Mouse (Mus musculus): ENCODE results near the gene Mcts2. TPM values are rescaled to one million over a fixed set of nuclear protein-coding genes. Genes with fewer than 3 reads are reported as not detected.
A peak's percentile ranks its signal among the peaks of the same experiment; 100 is the strongest.

Gene Mcts2
- polyA plus RNA-seq, 1 experiment, result 31.5 TPM

- H3K27ac ChIP-seq (ENCODE audit: insufficient read depth, low read length), result no peak overlapping the region
- no peaks in the 10 kb centered on the region; the same call in none of the 2 replicates for H3K36me3 ChIP-seq (ENCODE audit: control insufficient read depth, insufficient read depth, low read length, poor library complexity, severe bottlenecking)
- H3K4me3 ChIP-seq (ENCODE audit: low read depth, low read length), result peak overlapping the region; percentile 84
- H3K9me3 ChIP-seq (replicated peaks; ENCODE audit: control insufficient read depth, insufficient read depth, low read length, poor library complexity, severe bottlenecking), result no peaks in the 10 kb centered on the region
- peaks cover 2% of the 10 kb centered on the region for H3K4me1 ChIP-seq (ENCODE audit: control insufficient read depth, insufficient read depth, low read length)
- H3K9ac ChIP-seq (ENCODE audit: low read depth, poor library complexity, severe bottlenecking), result peak overlapping the region; percentile 79
- no peak for TF ChIP-seq POLR2A (IDR thresholded peaks at IDR 0.05; ENCODE audit: insufficient read depth, low read length)
- no peak for TF ChIP-seq EP300 (IDR thresholded peaks at IDR 0.05; ENCODE audit: insufficient read depth, low read depth, low read length)
- TF ChIP-seq CTCF (IDR thresholded peaks at IDR 0.05; ENCODE audit: low read depth, low read length), result no peak
- H3K27me3 ChIP-seq (ENCODE audit: control insufficient read depth, insufficient read depth, low read length, poor library complexity, severe bottlenecking), result no peaks in the 10 kb centered on the region
Observed at GRCm38 (mm10) chr2:152669639-152670484, 17.0 kb upstream of the Mcts2 start.

- no peak overlapping the region for H3K4me3 ChIP-seq (ENCODE audit: low read depth, low read length)
- H3K36me3 ChIP-seq (ENCODE audit: control insufficient read depth, insufficient read depth, low read length, poor library complexity, severe bottlenecking), result no peaks in the 10 kb centered on the region; the same call in none of the 2 replicates
Observed at GRCm38 (mm10) chr2:152670983-152671641, 15.7 kb upstream of the Mcts2 start.

GRCm38 (mm10) chr2:152671642-152671999 is 15.2 kb upstream of the Mcts2 start:
- TF ChIP-seq EP300 (IDR thresholded peaks at IDR 0.05; ENCODE audit: insufficient read depth, low read depth, low read length), result no peak
- TF ChIP-seq CTCF (IDR thresholded peaks at IDR 0.05; ENCODE audit: low read depth, low read length), result peak; percentile 49
- H3K4me1 ChIP-seq (ENCODE audit: control insufficient read depth, insufficient read depth, low read length), result peaks cover 2% of the 10 kb centered on the region
- no peaks in the 10 kb centered on the region for H3K9me3 ChIP-seq (replicated peaks; ENCODE audit: control insufficient read depth, insufficient read depth, low read length, poor library complexity, severe bottlenecking)
- H3K27me3 ChIP-seq (ENCODE audit: control insufficient read depth, insufficient read depth, low read length, poor library complexity, severe bottlenecking), result no peaks in the 10 kb centered on the region
- H3K36me3 ChIP-seq (ENCODE audit: control insufficient read depth, insufficient read depth, low read length, poor library complexity, severe bottlenecking), result no peaks in the 10 kb centered on the region; the same call in none of the 2 replicates
- no peak overlapping the region for H3K4me3 ChIP-seq (ENCODE audit: low read depth, low read length)
- no peak overlapping the region for H3K27ac ChIP-seq (ENCODE audit: insufficient read depth, low read length)
- no peak overlapping the region for H3K9ac ChIP-seq (ENCODE audit: low read depth, poor library complexity, severe bottlenecking)

More at GRCm38 (mm10) chr2:152670983-152671641, 15.7 kb upstream of the Mcts2 start:
- peaks cover 2% of the 10 kb centered on the region for H3K4me1 ChIP-seq (ENCODE audit: control insufficient read depth, insufficient read depth, low read length)
- no peaks in the 10 kb centered on the region for H3K27me3 ChIP-seq (ENCODE audit: control insufficient read depth, insufficient read depth, low read length, poor library complexity, severe bottlenecking)
- H3K27ac ChIP-seq (ENCODE audit: insufficient read depth, low read length), result no peak overlapping the region
- H3K9me3 ChIP-seq (replicated peaks; ENCODE audit: control insufficient read depth, insufficient read depth, low read length, poor library complexity, severe bottlenecking), result no peaks in the 10 kb centered on the region
- H3K9ac ChIP-seq (ENCODE audit: low read depth, poor library complexity, severe bottlenecking), result no peak overlapping the region
- TF ChIP-seq CTCF (IDR thresholded peaks at IDR 0.05; ENCODE audit: low read depth, low read length) (no peak), EP300 (IDR thresholded peaks at IDR 0.05; ENCODE audit: insufficient read depth, low read depth, low read length) (no peak), POLR2A (IDR thresholded peaks at IDR 0.05; ENCODE audit: insufficient read depth, low read length) (no peak)

GRCm38 (mm10) chr2:152672166-152672565 is 14.7 kb upstream of the Mcts2 start:
- Histone ChIP-seq H3K9me3 (replicated peaks; ENCODE audit: control insufficient read depth, insufficient read depth, low read length, poor library complexity, severe bottlenecking) (no peaks in the 10 kb centered on the region), H3K36me3 (ENCODE audit: control insufficient read depth, insufficient read depth, low read length, poor library complexity, severe bottlenecking) (peaks cover 1% of the 10 kb centered on the region), H3K4me3 (ENCODE audit: low read depth, low read length) (no peak overlapping the region), H3K4me1 (ENCODE audit: control insufficient read depth, insufficient read depth, low read length) (peaks cover 2% of the 10 kb centered on the region), H3K27me3 (ENCODE audit: control insufficient read depth, insufficient read depth, low read length, poor library complexity, severe bottlenecking) (no peaks in the 10 kb centered on the region), H3K27ac (ENCODE audit: insufficient read depth, low read length) (no peak overlapping the region), H3K9ac (ENCODE audit: low read depth, poor library complexity, severe bottlenecking) (no peak overlapping the region)
- TF ChIP-seq POLR2A (IDR thresholded peaks at IDR 0.05; ENCODE audit: insufficient read depth, low read length) (no peak), CTCF (IDR thresholded peaks at IDR 0.05; ENCODE audit: low read depth, low read length) (no peak), EP300 (IDR thresholded peaks at IDR 0.05; ENCODE audit: insufficient read depth, low read depth, low read length) (no peak)

GRCm38 (mm10) chr2:152674148-152674547 is 12.7 kb upstream of the Mcts2 start:
- TF ChIP-seq CTCF (IDR thresholded peaks at IDR 0.05; ENCODE audit: low read depth, low read length), result no peak
- TF ChIP-seq EP300 (IDR thresholded peaks at IDR 0.05; ENCODE audit: insufficient read depth, low read depth, low read length), result no peak
- TF ChIP-seq POLR2A (IDR thresholded peaks at IDR 0.05; ENCODE audit: insufficient read depth, low read length), result no peak
- peaks cover 2% of the 10 kb centered on the region for H3K4me1 ChIP-seq (ENCODE audit: control insufficient read depth, insufficient read depth, low read length)
- no peak overlapping the region for H3K27ac ChIP-seq (ENCODE audit: insufficient read depth, low read length)
- H3K4me3 ChIP-seq (ENCODE audit: low read depth, low read length), result no peak overlapping the region
- no peaks in the 10 kb centered on the region for H3K9me3 ChIP-seq (replicated peaks; ENCODE audit: control insufficient read depth, insufficient read depth, low read length, poor library complexity, severe bottlenecking)
- no peak overlapping the region for H3K9ac ChIP-seq (ENCODE audit: low read depth, poor library complexity, severe bottlenecking)
- peaks cover 12% of the 10 kb centered on the region for H3K36me3 ChIP-seq (ENCODE audit: control insufficient read depth, insufficient read depth, low read length, poor library complexity, severe bottlenecking)
- no peaks in the 10 kb centered on the region for H3K27me3 ChIP-seq (ENCODE audit: control insufficient read depth, insufficient read depth, low read length, poor library complexity, severe bottlenecking)

Data from ES-Bruce4 (cell line).